Mouse (Mus musculus): Measurements from ENCODE around the gene Il2rb. TPM values are rescaled to one million over a fixed set of nuclear protein-coding genes. Genes with fewer than 3 reads are reported as not detected.

The Il2rb gene
- total and polyA plus RNA-seq, 2 experiments from 2014 or later, result 0.19 to 0.38 TPM

DNA sequence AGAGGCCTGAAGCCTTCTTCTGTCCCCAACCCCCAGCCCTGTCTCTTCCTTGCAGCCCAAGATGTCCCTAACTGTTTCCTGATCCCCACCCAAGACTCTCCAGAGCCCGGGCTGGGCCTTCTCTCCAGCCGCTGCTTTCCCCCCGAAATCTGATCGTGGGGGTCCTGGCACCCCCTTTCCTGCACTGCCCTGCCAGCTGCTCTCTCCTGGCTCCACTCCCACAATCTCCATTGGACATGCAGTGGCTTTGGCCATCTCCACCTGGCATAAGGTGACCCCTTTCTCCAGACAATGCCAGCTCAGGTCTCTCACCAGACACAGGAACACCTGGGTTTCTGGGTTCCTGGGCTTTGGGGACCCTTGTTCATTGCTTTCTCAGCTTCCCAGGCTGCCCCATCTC lies 17.0 kb downstream of the Il2rb start:
- no peak for DNase-seq (ENCODE audit: low spot score)
- Histone ChIP-seq H3K4me3 (ENCODE audit: low read depth, low read length) (no peak overlapping the region), H3K27ac (ENCODE audit: low read depth, low read length) (no peak overlapping the region), H3K9ac (replicated peaks; ENCODE audit: low read length, poor library complexity, severe bottlenecking) (no peak overlapping the region), H3K4me2 (ENCODE audit: low read depth, low read length, poor library complexity, severe bottlenecking) (no peak overlapping the region), H3K27me3 (ENCODE audit: insufficient read depth, low read length) (no peaks in the 10 kb centered on the region), H3K36me3 (ENCODE audit: insufficient read depth, low read length) (no peaks in the 10 kb centered on the region), H3K9me3 (ENCODE audit: low read length) (no peaks in the 10 kb centered on the region), H3K4me1 (ENCODE audit: insufficient read depth, low read length) (no peaks in the 10 kb centered on the region)
- no peak for TF ChIP-seq CTCF (IDR thresholded peaks at IDR 0.05)
- ATAC-seq (ENCODE audit: low FRiP score), result no peak
- 86% methylated on average over 4 of the region's 4 CpGs for WGBS

DNA sequence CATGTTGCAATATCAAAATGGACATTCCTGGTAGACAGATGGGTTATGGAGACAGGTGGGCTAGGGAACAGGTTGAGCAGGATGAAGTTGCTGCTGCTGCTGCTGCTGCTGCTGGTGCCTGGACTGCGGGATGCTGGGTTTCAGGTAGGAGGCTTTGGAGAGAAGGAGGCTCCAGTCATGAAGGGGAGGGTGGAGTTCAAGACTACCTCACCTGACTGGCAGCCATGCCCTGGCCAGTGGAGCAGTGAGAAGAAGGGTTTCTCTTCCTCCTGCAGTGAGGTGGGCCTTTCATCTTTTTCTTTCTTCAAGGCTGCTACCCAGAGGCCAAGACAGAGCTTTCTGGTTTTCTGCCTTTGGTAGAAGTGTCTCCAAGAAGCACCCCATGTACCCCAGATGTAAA lies 18.2 kb downstream of the Il2rb start:
- Histone ChIP-seq H3K4me2 (ENCODE audit: low read depth, low read length, poor library complexity, severe bottlenecking) (no peak overlapping the region), H3K9ac (replicated peaks; ENCODE audit: low read length, poor library complexity, severe bottlenecking) (no peak overlapping the region), H3K27ac (ENCODE audit: low read depth, low read length) (no peak overlapping the region), H3K9me3 (ENCODE audit: low read length) (no peaks in the 10 kb centered on the region), H3K27me3 (ENCODE audit: insufficient read depth, low read length) (no peaks in the 10 kb centered on the region), H3K36me3 (ENCODE audit: insufficient read depth, low read length) (no peaks in the 10 kb centered on the region), H3K4me3 (ENCODE audit: low read depth, low read length) (no peak overlapping the region), H3K4me1 (ENCODE audit: insufficient read depth, low read length) (no peaks in the 10 kb centered on the region)
- TF ChIP-seq CTCF (IDR thresholded peaks at IDR 0.05), result no peak
- no peak for ATAC-seq (ENCODE audit: low FRiP score)
- 86% methylated on average over 1 of the region's 1 CpGs for WGBS
- DNase-seq (ENCODE audit: low spot score), result no peak

DNA sequence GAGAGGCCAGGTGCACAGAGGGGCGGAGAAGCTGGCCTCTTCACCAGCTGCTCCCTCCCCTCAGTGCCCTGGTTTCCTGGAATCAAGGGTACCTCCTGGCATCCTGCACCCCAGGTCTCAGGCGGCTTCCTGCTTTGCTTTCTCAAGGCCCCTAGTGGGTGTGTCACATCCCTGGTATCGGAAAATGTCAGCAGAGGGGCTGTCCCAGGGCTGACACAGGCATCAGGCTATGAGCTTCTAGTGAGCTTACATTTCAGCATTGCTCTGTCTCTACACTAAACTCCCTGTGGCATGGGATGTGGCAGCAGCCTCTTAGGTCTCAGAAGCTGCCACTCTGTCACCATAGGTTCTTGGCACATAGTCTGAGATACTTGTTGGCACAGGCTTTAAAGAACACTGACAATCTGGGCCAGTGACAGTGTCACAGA lies 19.5 kb downstream of the Il2rb start:
- no peak for ATAC-seq (ENCODE audit: low FRiP score)
- Histone ChIP-seq H3K9me3 (ENCODE audit: low read length) (no peaks in the 10 kb centered on the region), H3K27ac (ENCODE audit: low read depth, low read length) (no peak overlapping the region), H3K27me3 (ENCODE audit: insufficient read depth, low read length) (no peaks in the 10 kb centered on the region), H3K4me3 (ENCODE audit: low read depth, low read length) (no peak overlapping the region), H3K9ac (replicated peaks; ENCODE audit: low read length, poor library complexity, severe bottlenecking) (no peak overlapping the region), H3K36me3 (ENCODE audit: insufficient read depth, low read length) (no peaks in the 10 kb centered on the region), H3K4me1 (ENCODE audit: insufficient read depth, low read length) (no peaks in the 10 kb centered on the region), H3K4me2 (ENCODE audit: low read depth, low read length, poor library complexity, severe bottlenecking) (no peak overlapping the region)
- WGBS, result 71% methylated on average over 3 of the region's 3 CpGs
- no peak for TF ChIP-seq CTCF (IDR thresholded peaks at IDR 0.05)
- peak; percentile 42 for DNase-seq (ENCODE audit: low spot score)

DNA sequence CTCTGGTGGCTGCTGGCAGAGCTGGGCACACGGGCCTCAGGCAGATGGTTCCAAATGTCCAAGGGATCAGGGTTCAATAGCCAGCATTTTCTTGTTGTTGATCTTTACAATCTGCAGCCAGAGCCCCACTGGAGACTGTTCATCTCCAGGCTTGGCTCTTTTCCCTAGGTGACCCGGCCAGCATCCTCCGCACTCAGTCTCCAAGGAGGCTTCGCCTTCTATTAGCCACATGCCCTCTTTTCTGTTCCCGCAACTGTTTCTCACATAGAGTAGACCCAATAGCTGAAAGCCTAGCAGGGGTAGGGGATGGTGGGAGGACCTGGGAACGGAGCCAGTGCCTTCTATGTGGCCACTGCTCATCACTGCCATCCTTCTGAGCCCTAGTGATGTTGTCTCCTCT lies 21.6 kb downstream of the Il2rb start:
- H3K4me2 ChIP-seq (ENCODE audit: low read depth, low read length, poor library complexity, severe bottlenecking), result no peak overlapping the region
- 83% methylated on average over 6 of the region's 6 CpGs for WGBS
- no peaks in the 10 kb centered on the region for H3K9me3 ChIP-seq (ENCODE audit: low read length)
- no peak overlapping the region for H3K9ac ChIP-seq (replicated peaks; ENCODE audit: low read length, poor library complexity, severe bottlenecking)
- TF ChIP-seq CTCF (IDR thresholded peaks at IDR 0.05), result no peak
- H3K27me3 ChIP-seq (ENCODE audit: insufficient read depth, low read length), result no peaks in the 10 kb centered on the region
- DNase-seq (ENCODE audit: low spot score), result no peak
- ATAC-seq (ENCODE audit: low FRiP score), result no peak
- no peaks in the 10 kb centered on the region for H3K4me1 ChIP-seq (ENCODE audit: insufficient read depth, low read length)
- no peak overlapping the region for H3K27ac ChIP-seq (ENCODE audit: low read depth, low read length)
- H3K36me3 ChIP-seq (ENCODE audit: insufficient read depth, low read length), result no peaks in the 10 kb centered on the region
- H3K4me3 ChIP-seq (ENCODE audit: low read depth, low read length), result no peak overlapping the region

DNA sequence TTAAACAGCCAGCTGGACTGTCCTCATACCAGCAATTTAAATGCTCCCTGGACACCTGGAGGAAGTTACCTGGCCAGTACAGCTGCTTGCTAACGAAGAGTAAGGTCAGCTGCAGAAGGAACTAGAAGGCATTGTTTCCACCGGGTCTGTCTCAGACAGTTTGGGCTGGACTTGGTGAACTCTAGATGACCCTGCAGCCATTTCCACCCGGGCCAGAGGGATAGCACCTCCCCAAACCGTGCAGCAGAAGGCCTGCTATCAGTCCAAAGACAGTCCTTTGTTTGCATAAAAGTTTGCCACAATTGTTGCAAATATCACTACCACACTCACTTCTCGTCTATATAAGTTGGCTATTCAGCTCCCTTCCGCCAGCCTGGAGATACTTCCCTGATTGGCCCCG lies 23.2 kb downstream of the Il2rb start:
- Histone ChIP-seq H3K4me1 (ENCODE audit: insufficient read depth, low read length) (no peaks in the 10 kb centered on the region), H3K27me3 (ENCODE audit: insufficient read depth, low read length) (no peaks in the 10 kb centered on the region), H3K4me3 (ENCODE audit: low read depth, low read length) (no peak overlapping the region), H3K9ac (replicated peaks; ENCODE audit: low read length, poor library complexity, severe bottlenecking) (no peak overlapping the region), H3K4me2 (ENCODE audit: low read depth, low read length, poor library complexity, severe bottlenecking) (no peak overlapping the region), H3K9me3 (ENCODE audit: low read length) (no peaks in the 10 kb centered on the region), H3K36me3 (ENCODE audit: insufficient read depth, low read length) (no peaks in the 10 kb centered on the region), H3K27ac (ENCODE audit: low read depth, low read length) (no peak overlapping the region)
- DNase-seq (ENCODE audit: low spot score) (no peak), ATAC-seq (ENCODE audit: low FRiP score) (no peak)
- no peak for TF ChIP-seq CTCF (IDR thresholded peaks at IDR 0.05)
- 65% methylated on average over 7 of the region's 7 CpGs for WGBS

DNA sequence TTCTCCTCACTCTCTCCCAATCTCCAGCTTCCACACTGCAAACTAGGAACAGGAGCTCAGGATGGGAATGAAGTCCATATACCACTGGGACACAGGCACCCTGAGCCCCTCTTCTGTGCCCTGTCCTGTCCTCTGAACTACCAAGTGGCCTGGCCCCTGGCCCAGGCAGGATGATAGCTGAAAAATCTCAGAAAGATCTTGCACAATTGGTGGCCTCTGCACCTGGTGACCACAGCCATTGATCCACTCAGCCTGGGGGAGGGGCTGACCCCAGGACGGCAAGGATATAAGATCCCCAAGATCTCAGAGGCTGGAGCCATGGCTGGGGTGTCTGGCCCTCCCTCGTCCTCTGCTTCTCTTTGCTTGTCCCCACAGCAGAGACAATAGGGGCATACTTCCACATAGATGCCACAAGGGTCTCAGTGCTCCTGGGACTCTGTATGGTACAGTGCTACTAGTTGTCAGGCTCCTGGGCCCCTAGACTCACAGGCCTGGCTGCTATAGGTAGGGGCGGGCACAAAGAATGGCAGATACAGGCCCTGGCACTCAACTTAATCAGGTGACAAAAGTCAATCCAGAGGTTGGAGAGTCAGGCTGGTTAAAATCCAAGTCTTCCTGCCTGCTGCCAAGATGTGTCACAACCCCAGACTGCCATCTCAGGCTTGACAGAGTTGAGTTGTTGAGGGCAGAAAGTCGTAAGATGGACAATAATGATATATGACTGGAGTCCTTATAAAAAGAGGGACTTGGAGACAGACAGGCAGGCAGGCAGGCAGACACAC lies 24.4 kb downstream of the Il2rb start:
- no peak for ATAC-seq (ENCODE audit: low FRiP score)
- no peak overlapping the region for H3K4me2 ChIP-seq (ENCODE audit: low read depth, low read length, poor library complexity, severe bottlenecking)
- no peaks in the 10 kb centered on the region for H3K9me3 ChIP-seq (ENCODE audit: low read length)
- no peak for DNase-seq (ENCODE audit: low spot score)
- no peaks in the 10 kb centered on the region for H3K27me3 ChIP-seq (ENCODE audit: insufficient read depth, low read length)
- H3K27ac ChIP-seq (ENCODE audit: low read depth, low read length), result no peak overlapping the region
- H3K4me3 ChIP-seq (ENCODE audit: low read depth, low read length), result no peak overlapping the region
- no peak for TF ChIP-seq CTCF (IDR thresholded peaks at IDR 0.05)
- no peak overlapping the region for H3K9ac ChIP-seq (replicated peaks; ENCODE audit: low read length, poor library complexity, severe bottlenecking)
- WGBS, result 69% methylated on average over 4 of the region's 4 CpGs
- no peaks in the 10 kb centered on the region for H3K4me1 ChIP-seq (ENCODE audit: insufficient read depth, low read length)
- H3K36me3 ChIP-seq (ENCODE audit: insufficient read depth, low read length), result no peaks in the 10 kb centered on the region
